Mouse (Mus musculus) intestine, embryonic 14.5 days (tissue): ENCODE results near the gene Zfp865. TPM values are rescaled to one million over a fixed set of nuclear protein-coding genes. Genes with fewer than 3 reads are reported as not detected.

Experiments used
- ATAC-seq: fragments of 200-750 bp; cut with Nextera tagmentation; replicated peaks from 2 replicates; pipeline ENCODE4 v1.8.0; 2017; ENCODE audit warnings: low read depth, moderate number of reproducible peaks, moderate TSS enrichment, moderate library complexity; ENCODE audit not compliant: low FRiP score, low TSS enrichment
- DNase-seq: peaks from one replicate; pipeline ENCODE4 v3.0.0-alpha.2; 2018; ENCODE audit warnings: low spot score
- H3K27ac ChIP-seq: fragments of 300-500 bp; sonication (generic); 2 replicates; pipeline ENCODE4 v1.5.1; 2014; ENCODE audit warnings: low read depth, mild to moderate bottlenecking, control low read depth
- H3K27me3 ChIP-seq: fragments of 300-500 bp; sonication (generic); replicated peaks from 2 replicates; pipeline ENCODE4 v1.6.1; 2014; ENCODE audit warnings: low read length, control low read depth; ENCODE audit not compliant: control insufficient read depth, insufficient read depth
- H3K36me3 ChIP-seq: fragments of 300-500 bp; sonication (generic); 2 replicates; pipeline ENCODE4 v1.6.1; 2014; ENCODE audit warnings: low read length, control low read depth; ENCODE audit not compliant: control insufficient read depth, insufficient read depth
- H3K4me1 ChIP-seq: fragments of 300-500 bp; sonication (generic); replicated peaks from 2 replicates; pipeline ENCODE4 v1.6.1; 2014; ENCODE audit warnings: low read length, control low read depth, mixed read lengths; ENCODE audit not compliant: control insufficient read depth, insufficient read depth
- H3K4me2 ChIP-seq: fragments of 300-500 bp; sonication (generic); 2 replicates; pipeline ENCODE4 v1.6.1; 2014; ENCODE audit warnings: low read length
- H3K4me3 ChIP-seq: fragments of 300-500 bp; sonication (generic); 2 replicates; pipeline ENCODE4 v1.5.1; 2014; ENCODE audit warnings: low read depth, low read length, control low read depth, mixed read lengths
- H3K9ac ChIP-seq: fragments of 300-500 bp; sonication (generic); 2 replicates; pipeline ENCODE4 v1.6.1; 2014; ENCODE audit warnings: mild to moderate bottlenecking, low read length
- H3K9me3 ChIP-seq: fragments of 300-500 bp; sonication (generic); 2 replicates; pipeline ENCODE4 v1.6.1; 2016; ENCODE audit warnings: low read length, control low read depth; ENCODE audit not compliant: control insufficient read depth
- WGBS: fragments of 180-500 bp; shearing (Covaris S2); extraction: QIAGEN DNeasy Blood & Tissue Kit; methylation state at CpG from one replicate; pipeline ENCODE4 v1.1.7; 2014; 5-methylcytosine and 5-hydroxymethylcytosine counted together
- polyA plus RNA-seq: library from polyadenylated mRNA; unstranded; fragments of >200 nt; fragmentation: Nextera tagmentation; extraction: Ambion mirVana; gene quantifications from 2 replicates; pipeline ENCODE4 v1.2.1, GENCODE M21; 2014

Zfp865 gene
- polyA plus RNA-seq, 1 experiment from 2014 or later, result 7.2 TPM

- H3K4me3 ChIP-seq, result no peak overlapping the region
- no peak overlapping the region for H3K27ac ChIP-seq
- ATAC-seq (no peak), DNase-seq (no peak)
- H3K4me1 ChIP-seq, result peaks cover 25% of the 10 kb centered on the region
- no peaks in the 10 kb centered on the region; the same call in 1 of the 2 replicates for H3K36me3 ChIP-seq
- H3K27me3 ChIP-seq, result peaks cover 34% of the 10 kb centered on the region
- H3K9ac ChIP-seq, result no peak overlapping the region
- no peak overlapping the region for H3K4me2 ChIP-seq
- no peaks in the 10 kb centered on the region for H3K9me3 ChIP-seq
- WGBS, result 84% methylated on average over 12 of the region's 12 CpGs
Measured at GRCm38 (mm10) chr7:5059421-5059820, 39.2 kb downstream of the Zfp865 start.

- peak overlapping the region; percentile 82 for H3K4me2 ChIP-seq
- peak overlapping the region; percentile 100 for H3K27ac ChIP-seq
- H3K27me3 ChIP-seq, result peaks cover 26% of the 10 kb centered on the region
- DNase-seq (peak; percentile 83), ATAC-seq (no peak)
- WGBS, result 4% methylated on average over 27 of the region's 27 CpGs
- peaks cover 27% of the 10 kb centered on the region for H3K4me1 ChIP-seq
- peak overlapping the region; percentile 80 for H3K4me3 ChIP-seq
- no peaks in the 10 kb centered on the region for H3K9me3 ChIP-seq
- H3K9ac ChIP-seq, result peak overlapping the region; percentile 98
- no peaks in the 10 kb centered on the region; the same call in 1 of the 2 replicates for H3K36me3 ChIP-seq
Measured at GRCm38 (mm10) chr7:5060239-5060731, 40.1 kb downstream of the Zfp865 start.

DNA sequence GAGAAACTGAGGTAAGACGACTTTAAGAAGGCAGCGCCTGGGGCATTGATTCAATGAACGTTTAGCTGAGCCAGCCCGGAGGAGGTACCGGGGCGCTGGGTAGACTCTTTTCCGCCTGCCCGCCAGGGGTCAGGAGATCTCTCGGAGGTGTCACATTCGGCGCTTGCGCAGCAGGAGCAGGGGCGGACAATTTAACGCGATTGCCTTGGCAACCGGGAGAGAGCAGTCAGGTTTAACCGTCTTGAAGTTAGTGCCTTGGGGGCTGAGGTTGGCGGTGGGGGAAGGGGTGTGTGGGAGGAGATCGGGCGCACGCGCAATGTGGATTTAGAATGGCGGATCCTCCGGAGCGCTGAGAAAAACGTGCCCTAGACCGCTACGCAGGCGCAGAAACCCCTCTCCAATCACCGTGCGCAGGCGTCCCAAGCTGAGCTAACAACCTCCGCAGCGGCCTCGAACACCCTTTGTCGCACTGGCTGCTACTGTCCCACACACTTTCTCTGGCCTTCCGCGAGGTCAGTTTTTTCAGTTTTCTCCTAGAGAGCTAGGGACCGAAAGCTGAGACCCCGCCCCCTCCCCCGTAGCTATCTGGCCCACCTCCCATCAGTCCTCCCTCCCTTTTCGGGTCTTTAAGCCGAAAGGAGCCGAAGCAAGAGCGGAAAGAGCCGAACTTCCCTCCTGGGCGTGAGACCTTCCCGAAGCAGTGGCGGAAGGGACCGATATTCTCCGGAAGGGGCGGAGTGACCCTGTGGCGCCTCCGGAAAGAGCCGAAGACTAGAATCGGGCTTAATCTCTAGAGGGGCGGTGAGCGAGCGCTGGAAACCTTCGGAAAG, 41.0 kb downstream of the Zfp865 start:
- DNase-seq (peak; percentile 99), ATAC-seq (peak; percentile 88)
- H3K27ac ChIP-seq, result peak overlapping the region; percentile 100
- H3K4me3 ChIP-seq, result peak overlapping the region; percentile 80
- peaks cover 4% of the 10 kb centered on the region; the same call in 1 of the 2 replicates for H3K36me3 ChIP-seq
- no peaks in the 10 kb centered on the region for H3K9me3 ChIP-seq
- under 1% methylated on average over 60 of the region's 60 CpGs for WGBS
- H3K4me1 ChIP-seq, result peaks cover 27% of the 10 kb centered on the region
- H3K9ac ChIP-seq, result peak overlapping the region; percentile 98
- peak overlapping the region; percentile 82 for H3K4me2 ChIP-seq
- H3K27me3 ChIP-seq, result peaks cover 17% of the 10 kb centered on the region

DNA sequence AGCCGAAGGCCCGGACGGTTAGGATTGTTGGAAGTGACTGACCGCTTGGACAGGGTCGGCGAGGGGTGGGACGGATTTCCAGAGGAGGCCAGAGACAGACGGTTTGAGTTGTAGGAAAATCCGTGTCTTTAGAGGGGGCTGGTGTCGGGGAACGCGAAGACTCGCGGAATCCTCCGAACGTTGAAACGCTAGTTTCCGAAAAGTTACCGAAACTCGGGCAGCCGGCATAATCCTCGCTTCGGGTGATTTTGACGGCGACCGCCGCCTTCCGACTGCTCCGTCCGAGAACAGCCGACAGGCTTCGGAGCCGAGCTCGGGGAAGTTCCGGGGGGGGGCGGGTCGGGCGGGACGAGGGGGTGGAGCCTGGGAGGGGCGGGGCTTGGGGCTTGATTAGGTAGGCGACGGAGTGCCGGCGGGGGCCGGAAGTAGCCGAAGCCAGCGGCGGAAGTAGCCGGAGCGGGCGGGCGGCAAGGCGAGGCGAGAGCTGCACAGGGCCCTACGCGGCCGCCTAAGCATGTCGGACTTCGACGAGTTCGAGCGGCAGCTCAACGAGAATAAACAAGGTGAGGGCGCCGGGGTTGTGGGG, 41.7 kb downstream of the Zfp865 start, which contains the start of gene U2af2:
TSS of gene U2af2 (plus strand) at position 370 of the 586 bp plus-strand sequence.
- H3K27me3 ChIP-seq, result peaks cover 11% of the 10 kb centered on the region
- WGBS, result under 1% methylated on average over 65 of the region's 65 CpGs
- peaks cover 11% of the 10 kb centered on the region for H3K36me3 ChIP-seq
- peaks cover 27% of the 10 kb centered on the region for H3K4me1 ChIP-seq
- H3K4me2 ChIP-seq, result peak within 1 kb of the TSS; percentile 82
- ATAC-seq, result peak; percentile 78
- peak within 1 kb of the TSS; percentile 80 for H3K4me3 ChIP-seq
- peak within 1 kb of the TSS; percentile 98 for H3K9ac ChIP-seq
- no peaks in the 10 kb centered on the region for H3K9me3 ChIP-seq
- no peak for DNase-seq
- H3K27ac ChIP-seq, result peak within 1 kb of the TSS; percentile 100

- Histone ChIP-seq H3K36me3 (peaks cover 17% of the 10 kb centered on the region), H3K27me3 (peaks cover 5% of the 10 kb centered on the region), H3K4me3 (peak overlapping the region; percentile 80), H3K4me1 (peaks cover 24% of the 10 kb centered on the region), H3K9me3 (no peaks in the 10 kb centered on the region), H3K9ac (peak overlapping the region; percentile 98), H3K27ac (peak overlapping the region; percentile 100), H3K4me2 (peak overlapping the region; percentile 82)
- WGBS, result under 1% methylated on average over 42 of the region's 51 CpGs
- DNase-seq (peak; percentile 93), ATAC-seq (peak; percentile 59)
Measured at GRCm38 (mm10) chr7:5062360-5063001, 42.3 kb downstream of the Zfp865 start.

DNA sequence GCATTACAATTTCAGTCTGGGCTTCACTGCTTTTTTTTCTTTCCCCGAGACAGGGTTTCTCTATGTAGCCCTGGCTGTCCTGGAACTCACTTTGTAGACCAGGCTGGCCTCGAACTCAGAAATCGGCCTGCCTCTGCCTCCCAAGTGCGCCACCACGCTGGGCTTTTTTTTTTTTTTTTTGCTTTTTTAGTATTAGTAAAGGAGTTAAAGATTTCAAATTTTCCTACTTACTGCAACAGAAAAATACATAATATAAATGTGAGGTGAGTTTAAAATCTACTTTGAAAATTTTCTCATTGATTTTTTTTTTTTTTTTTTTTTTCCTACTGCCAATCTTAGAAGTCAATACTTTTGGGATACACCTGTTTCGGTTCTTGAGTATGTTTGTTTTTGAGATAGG, 44.7 kb downstream of the Zfp865 start:
- no peak for ATAC-seq
- Histone ChIP-seq H3K4me2 (no peak overlapping the region), H3K4me1 (peaks cover 21% of the 10 kb centered on the region)

GRCm38 (mm10) chr7:5073586-5073985, 53.4 kb downstream of the Zfp865 start:
- no peak for DNase-seq
- no peak for ATAC-seq
- H3K36me3 ChIP-seq, result peaks cover 97% of the 10 kb centered on the region

More for the DNA sequence above, 44.7 kb downstream of the Zfp865 start:
- H3K27ac ChIP-seq, result no peak overlapping the region
- no peak overlapping the region for H3K9ac ChIP-seq
- 93% methylated on average over 6 of the region's 6 CpGs for WGBS
- H3K36me3 ChIP-seq, result peaks cover 41% of the 10 kb centered on the region
- no peaks in the 10 kb centered on the region for H3K9me3 ChIP-seq
- no peaks in the 10 kb centered on the region for H3K27me3 ChIP-seq
- no peak for DNase-seq
- no peak overlapping the region for H3K4me3 ChIP-seq

DNA sequence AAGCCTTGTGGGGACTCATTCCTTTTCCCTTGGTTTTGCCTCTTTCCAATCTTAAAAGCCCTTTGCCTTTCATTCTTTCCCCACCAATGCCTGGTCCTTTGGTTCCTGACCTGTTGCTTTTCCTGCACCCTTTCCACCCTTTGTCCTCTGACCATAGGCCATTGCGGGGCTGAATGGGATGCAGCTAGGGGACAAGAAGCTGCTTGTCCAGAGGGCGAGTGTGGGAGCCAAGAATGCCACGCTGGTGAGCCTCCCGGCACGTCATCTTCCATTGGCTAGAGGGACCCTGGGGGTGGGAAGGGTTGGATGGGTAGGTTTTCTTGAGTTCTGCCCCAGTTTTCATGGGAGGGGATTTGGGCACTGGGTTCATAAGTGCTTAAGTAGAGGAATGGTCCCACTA, 54.8 kb downstream of the Zfp865 start:
- ATAC-seq (no peak), DNase-seq (no peak)
- no peak overlapping the region for H3K4me2 ChIP-seq
- no peaks in the 10 kb centered on the region for H3K4me1 ChIP-seq
- 92% methylated on average over 5 of the region's 5 CpGs for WGBS
- no peaks in the 10 kb centered on the region for H3K27me3 ChIP-seq
- no peaks in the 10 kb centered on the region for H3K9me3 ChIP-seq
- peaks cover 90% of the 10 kb centered on the region for H3K36me3 ChIP-seq
- no peak overlapping the region for H3K27ac ChIP-seq
- H3K4me3 ChIP-seq, result no peak overlapping the region
- H3K9ac ChIP-seq, result no peak overlapping the region

More at GRCm38 (mm10) chr7:5073586-5073985, 53.4 kb downstream of the Zfp865 start:
- Histone ChIP-seq H3K27me3 (no peaks in the 10 kb centered on the region), H3K4me2 (no peak overlapping the region), H3K4me1 (no peaks in the 10 kb centered on the region), H3K9me3 (no peaks in the 10 kb centered on the region), H3K27ac (no peak overlapping the region), H3K9ac (no peak overlapping the region), H3K4me3 (no peak overlapping the region)
- 81% methylated on average over 1 of the region's 1 CpGs for WGBS
